Mouse (Mus musculus): ENCODE data around the gene Mical3.
"Not testable (repeated sequence)": the region's sequence is repeated elsewhere in the genome, so short reads cannot be mapped to it uniquely, and the experiment has no call there.

Mical3 gene

GRCm38 (mm10) chr6:120916972-120917881 is 213.6 kb downstream of the Mical3 start:
- not testable (repeated sequence) for DNase-seq

GRCm38 (mm10) chr6:120916074-120916971 is 214.5 kb downstream of the Mical3 start, which contains the start of gene Bid:
Gene Bid, minus strand, starts transcription at chr6:120916853.
- peak; percentile 58 for DNase-seq

- no peak for DNase-seq
These were observed 215.2 kb downstream of the Mical3 start for GRCm38 (mm10) chr6:120915649-120915975.

- DNase-seq = no peak
These were observed 215.7 kb downstream of the Mical3 start for GRCm38 (mm10) chr6:120914911-120915648.

- no peak for DNase-seq
These were observed 216.3 kb downstream of the Mical3 start for GRCm38 (mm10) chr6:120914533-120914910.

- DNase-seq = no peak
These were observed 217.0 kb downstream of the Mical3 start for GRCm38 (mm10) chr6:120913783-120914182.

GRCm38 (mm10) chr6:120912931-120913330 is 217.9 kb downstream of the Mical3 start:
- no peak for DNase-seq

GRCm38 (mm10) chr6:120911213-120912007 is 219.4 kb downstream of the Mical3 start:
- no peak for DNase-seq

GRCm38 (mm10) chr6:120909501-120909900 is 221.3 kb downstream of the Mical3 start:
- no peak for DNase-seq

GRCm38 (mm10) chr6:120907876-120908597 is 222.8 kb downstream of the Mical3 start:
- not testable (repeated sequence) for DNase-seq

GRCm38 (mm10) chr6:120906521-120906920 is 224.3 kb downstream of the Mical3 start:
- no peak for DNase-seq

- DNase-seq = no peak
These were observed 225.7 kb downstream of the Mical3 start for GRCm38 (mm10) chr6:120905111-120905510.

- no peak for DNase-seq
These were observed 226.8 kb downstream of the Mical3 start for GRCm38 (mm10) chr6:120903961-120904360.

- DNase-seq = no peak
These were observed 227.3 kb downstream of the Mical3 start for GRCm38 (mm10) chr6:120903450-120903912.

GRCm38 (mm10) chr6:120901776-120902645 is 228.8 kb downstream of the Mical3 start:
- DNase-seq = no peak

GRCm38 (mm10) chr6:120898188-120898833 is 232.5 kb downstream of the Mical3 start:
- peak; percentile 24 for DNase-seq

GRCm38 (mm10) chr6:120894524-120894923 is 236.3 kb downstream of the Mical3 start:
- no peak for DNase-seq

- DNase-seq = no peak
These were observed 236.7 kb downstream of the Mical3 start for GRCm38 (mm10) chr6:120894089-120894488.

- DNase-seq = no peak
These were observed 244.1 kb downstream of the Mical3 start for GRCm38 (mm10) chr6:120886696-120887095.

- DNase-seq = no peak
These were observed 246.4 kb downstream of the Mical3 start for GRCm38 (mm10) chr6:120884436-120884835.
